Mouse (Mus musculus): ENCODE measurements around the gene Lactb. TPM values are rescaled to one million over a fixed set of nuclear protein-coding genes. Genes with fewer than 3 reads are reported as not detected.
A peak's percentile ranks its signal among the peaks of the same experiment; 100 is the strongest.

Lactb gene
- polyA plus RNA-seq (2015; fragmentation: Nextera tagmentation; extraction: Ambion mirVana) = 6.4 and 6.7 TPM in 2 replicates

- H3K36me3 ChIP-seq = peaks cover under 1% of the 10 kb centered on the region
- no peaks in the 10 kb centered on the region for H3K27me3 ChIP-seq
- 0% methylated on average over 30 of the region's 32 CpGs for WGBS (ENCODE audit: insufficient replicate concordance)
- no peaks in the 10 kb centered on the region for H3K9me3 ChIP-seq (replicated peaks)
- peak within 1 kb of the TSS; percentile 95 for H3K4me3 ChIP-seq (replicated peaks)
- H3K27ac ChIP-seq = peak within 1 kb of the TSS; percentile 89
- peak; percentile 96 for ATAC-seq (ENCODE audit: low read depth)
- peak within 1 kb of the TSS; percentile 88 for H3K9ac ChIP-seq
- H3K4me1 ChIP-seq (replicated peaks) = peaks cover 15% of the 10 kb centered on the region
- H3K4me2 ChIP-seq = peak within 1 kb of the TSS; percentile 99
- DNase-seq = peak; percentile 93
These were observed at the start of gene Lactb for GRCm38 (mm10) chr9:66975239-66975645. Gene Lactb (minus strand): TSS chr9:66975484.

DNA sequence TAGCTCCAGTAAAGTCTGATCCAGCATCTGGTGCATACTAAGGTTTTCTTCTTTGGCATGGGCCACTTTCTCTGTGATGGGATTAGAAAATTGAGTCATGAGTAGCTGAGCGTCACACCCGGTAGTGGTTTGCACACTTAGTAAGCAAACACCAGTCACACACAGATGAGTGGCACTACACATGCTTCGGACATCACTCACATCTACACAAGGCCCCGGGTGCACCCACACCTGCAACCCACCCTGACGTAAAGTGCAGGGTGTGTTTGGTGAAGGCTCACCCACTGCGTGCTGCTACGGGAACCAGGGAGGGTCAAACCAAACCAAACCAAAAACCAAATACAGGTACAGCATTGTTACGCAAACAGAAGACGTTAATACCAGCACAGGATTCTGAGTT, 48.1 kb upstream of the Lactb start:
- no peak overlapping the region for H3K9ac ChIP-seq
- 91% methylated on average over 9 of the region's 9 CpGs for WGBS (ENCODE audit: insufficient replicate concordance)
- DNase-seq (no peak), ATAC-seq (ENCODE audit: low read depth) (no peak)
- H3K9me3 ChIP-seq (replicated peaks) = no peaks in the 10 kb centered on the region
- no peak overlapping the region for H3K4me2 ChIP-seq
- no peaks in the 10 kb centered on the region for H3K27me3 ChIP-seq
- H3K36me3 ChIP-seq = peaks cover 71% of the 10 kb centered on the region
- H3K4me3 ChIP-seq (replicated peaks) = no peak overlapping the region
- peaks cover 84% of the 10 kb centered on the region for H3K4me1 ChIP-seq (replicated peaks)
- peak overlapping the region; percentile 96; the same call in 1 of the 2 replicates for H3K27ac ChIP-seq

- Histone ChIP-seq H3K9me3 (replicated peaks) (no peaks in the 10 kb centered on the region), H3K9ac (peak overlapping the region; percentile 12), H3K27me3 (no peaks in the 10 kb centered on the region), H3K4me2 (no peak overlapping the region), H3K4me1 (replicated peaks) (peaks cover 81% of the 10 kb centered on the region), H3K36me3 (peaks cover 41% of the 10 kb centered on the region), H3K27ac (peak overlapping the region; percentile 76), H3K4me3 (replicated peaks) (no peak overlapping the region)
- ATAC-seq (ENCODE audit: low read depth) (peak; percentile 68), DNase-seq (peak; percentile 64)
- 0% methylated on average over 2 of the region's 2 CpGs for WGBS (ENCODE audit: insufficient replicate concordance)
These were observed 44.8 kb upstream of the Lactb start for GRCm38 (mm10) chr9:67020063-67020462.

GRCm38 (mm10) chr9:67013501-67013900, 38.2 kb upstream of the Lactb start:
- Histone ChIP-seq H3K9me3 (replicated peaks) (no peaks in the 10 kb centered on the region), H3K27ac (peak overlapping the region; percentile 82), H3K9ac (peak overlapping the region; percentile 60; the same call in 1 of the 2 replicates), H3K4me1 (replicated peaks) (peaks cover 64% of the 10 kb centered on the region), H3K27me3 (no peaks in the 10 kb centered on the region), H3K4me3 (replicated peaks) (no peak overlapping the region), H3K4me2 (peak overlapping the region; percentile 40), H3K36me3 (no peaks in the 10 kb centered on the region)
- DNase-seq (peak; percentile 57), ATAC-seq (ENCODE audit: low read depth) (peak; percentile 86)
- 5% methylated on average over 2 of the region's 2 CpGs for WGBS (ENCODE audit: insufficient replicate concordance)

- DNase-seq (no peak), ATAC-seq (ENCODE audit: low read depth) (no peak)
- WGBS (ENCODE audit: insufficient replicate concordance) = 69% methylated on average over 3 of the region's 3 CpGs
- Histone ChIP-seq H3K4me3 (replicated peaks) (no peak overlapping the region), H3K9me3 (replicated peaks) (no peaks in the 10 kb centered on the region), H3K9ac (no peak overlapping the region; the same call in 1 of the 2 replicates), H3K4me2 (no peak overlapping the region), H3K4me1 (replicated peaks) (peaks cover 65% of the 10 kb centered on the region), H3K27ac (peak overlapping the region; percentile 82), H3K36me3 (no peaks in the 10 kb centered on the region), H3K27me3 (no peaks in the 10 kb centered on the region)
These were observed 37.2 kb upstream of the Lactb start for GRCm38 (mm10) chr9:67012470-67012869.

DNA sequence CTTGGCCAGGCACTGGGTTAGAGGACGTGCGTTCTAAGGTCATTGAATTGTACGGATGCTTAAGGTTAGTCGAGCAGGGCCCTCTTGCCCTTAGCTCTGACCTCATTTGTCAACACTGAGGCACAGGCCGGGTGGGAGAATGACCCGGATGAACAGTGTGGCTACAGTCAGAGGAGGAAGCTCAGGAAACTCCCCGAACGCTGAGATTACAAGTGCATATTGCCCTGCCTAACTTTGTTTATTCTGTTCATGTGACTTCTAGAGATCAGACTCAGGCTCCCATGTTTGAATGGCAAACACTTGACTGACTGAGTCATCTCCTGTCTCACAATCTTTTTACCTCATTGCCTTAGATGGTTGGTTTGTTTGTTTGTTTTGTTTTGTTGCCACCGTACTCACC, 36.2 kb upstream of the Lactb start:
- H3K27ac ChIP-seq = peak overlapping the region; percentile 82; the same call in 1 of the 2 replicates
- DNase-seq (no peak), ATAC-seq (ENCODE audit: low read depth) (0 out of 2 replicates have a peak, but pooled peaks have one; percentile 11)
- no peak overlapping the region for H3K9ac ChIP-seq
- WGBS (ENCODE audit: insufficient replicate concordance) = 49% methylated on average over 9 of the region's 9 CpGs
- no peak overlapping the region for H3K4me3 ChIP-seq (replicated peaks)
- H3K27me3 ChIP-seq = no peaks in the 10 kb centered on the region
- no peak overlapping the region for H3K4me2 ChIP-seq
- no peaks in the 10 kb centered on the region for H3K9me3 ChIP-seq (replicated peaks)
- H3K36me3 ChIP-seq = no peaks in the 10 kb centered on the region
- H3K4me1 ChIP-seq (replicated peaks) = peaks cover 59% of the 10 kb centered on the region

- no peaks in the 10 kb centered on the region for H3K9me3 ChIP-seq (replicated peaks)
- no peak overlapping the region for H3K4me3 ChIP-seq (replicated peaks)
- H3K27ac ChIP-seq = no peak overlapping the region
- no peak overlapping the region for H3K4me2 ChIP-seq
- no peaks in the 10 kb centered on the region for H3K27me3 ChIP-seq
- WGBS (ENCODE audit: insufficient replicate concordance) = 50% methylated on average over 11 of the region's 11 CpGs
- DNase-seq = no peak
- no peaks in the 10 kb centered on the region for H3K36me3 ChIP-seq
- ATAC-seq (ENCODE audit: low read depth) = no peak
- no peak overlapping the region for H3K9ac ChIP-seq
- H3K4me1 ChIP-seq (replicated peaks) = peaks cover 45% of the 10 kb centered on the region
These were observed 33.5 kb upstream of the Lactb start for GRCm38 (mm10) chr9:67008781-67009180.

DNA sequence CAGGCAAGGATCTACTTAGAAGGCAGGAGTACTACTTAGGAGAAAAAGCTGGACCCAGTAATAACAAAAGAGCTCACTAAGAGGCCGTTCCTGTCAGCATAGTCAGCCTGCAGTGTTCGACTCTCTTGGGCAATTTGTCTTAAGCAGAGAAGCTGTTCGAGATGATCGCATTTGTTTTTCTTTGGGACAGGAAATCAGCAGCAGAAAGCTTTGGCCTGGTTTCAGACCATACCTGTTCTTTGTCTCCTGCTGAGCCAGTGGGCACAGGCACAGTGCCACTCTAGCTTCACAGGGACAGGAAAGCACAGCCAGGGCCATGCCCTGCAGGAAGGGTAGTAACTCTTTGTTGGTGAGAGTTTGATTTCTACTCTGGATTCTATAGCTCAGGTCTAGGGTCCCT, 31.1 kb upstream of the Lactb start:
- H3K4me2 ChIP-seq = no peak overlapping the region
- DNase-seq (no peak), ATAC-seq (ENCODE audit: low read depth) (no peak)
- no peak overlapping the region for H3K4me3 ChIP-seq (replicated peaks)
- no peaks in the 10 kb centered on the region for H3K36me3 ChIP-seq
- 61% methylated on average over 4 of the region's 4 CpGs for WGBS (ENCODE audit: insufficient replicate concordance)
- peaks cover 25% of the 10 kb centered on the region for H3K4me1 ChIP-seq (replicated peaks)
- no peak overlapping the region; the same call in 1 of the 2 replicates for H3K27ac ChIP-seq
- H3K9ac ChIP-seq = no peak overlapping the region
- no peaks in the 10 kb centered on the region for H3K27me3 ChIP-seq
- H3K9me3 ChIP-seq (replicated peaks) = no peaks in the 10 kb centered on the region

GRCm38 (mm10) chr9:67005161-67005742, 30.0 kb upstream of the Lactb start:
- Histone ChIP-seq H3K9ac (no peak overlapping the region), H3K27ac (no peak overlapping the region), H3K36me3 (no peaks in the 10 kb centered on the region), H3K4me1 (replicated peaks) (peaks cover 22% of the 10 kb centered on the region), H3K4me3 (replicated peaks) (no peak overlapping the region), H3K9me3 (replicated peaks) (no peaks in the 10 kb centered on the region), H3K4me2 (no peak overlapping the region), H3K27me3 (no peaks in the 10 kb centered on the region)
- DNase-seq = no peak
- 68% methylated on average over 11 of the region's 11 CpGs for WGBS (ENCODE audit: insufficient replicate concordance)
- peak; percentile 34; the same call in 1 of the 2 replicates for ATAC-seq (ENCODE audit: low read depth)

DNA sequence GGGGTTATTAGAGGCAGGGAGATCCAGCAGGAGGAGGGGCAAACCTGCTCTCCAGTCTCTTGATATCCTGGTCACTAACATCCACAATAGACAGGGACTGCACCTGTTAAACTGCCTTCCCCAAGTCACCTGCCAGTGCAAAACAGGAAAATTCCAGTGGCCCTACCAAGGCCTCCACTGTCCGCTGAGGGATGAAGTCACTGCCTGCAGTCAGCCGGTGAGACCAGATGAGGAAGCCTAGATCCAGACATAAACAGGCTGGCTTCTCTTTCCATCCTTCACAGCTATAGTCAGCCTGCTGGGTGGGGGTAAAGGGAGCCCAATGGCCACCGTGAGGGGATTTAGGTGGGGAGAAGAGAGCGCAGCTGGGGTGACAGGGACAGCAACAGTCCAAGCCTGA, 28.4 kb upstream of the Lactb start:
- Histone ChIP-seq H3K36me3 (no peaks in the 10 kb centered on the region), H3K9ac (no peak overlapping the region), H3K4me2 (no peak overlapping the region), H3K4me1 (replicated peaks) (peaks cover 20% of the 10 kb centered on the region), H3K27me3 (no peaks in the 10 kb centered on the region), H3K4me3 (replicated peaks) (no peak overlapping the region), H3K9me3 (replicated peaks) (no peaks in the 10 kb centered on the region), H3K27ac (no peak overlapping the region)
- DNase-seq (no peak), ATAC-seq (ENCODE audit: low read depth) (no peak)
- 70% methylated on average over 4 of the region's 4 CpGs for WGBS (ENCODE audit: insufficient replicate concordance)

DNA sequence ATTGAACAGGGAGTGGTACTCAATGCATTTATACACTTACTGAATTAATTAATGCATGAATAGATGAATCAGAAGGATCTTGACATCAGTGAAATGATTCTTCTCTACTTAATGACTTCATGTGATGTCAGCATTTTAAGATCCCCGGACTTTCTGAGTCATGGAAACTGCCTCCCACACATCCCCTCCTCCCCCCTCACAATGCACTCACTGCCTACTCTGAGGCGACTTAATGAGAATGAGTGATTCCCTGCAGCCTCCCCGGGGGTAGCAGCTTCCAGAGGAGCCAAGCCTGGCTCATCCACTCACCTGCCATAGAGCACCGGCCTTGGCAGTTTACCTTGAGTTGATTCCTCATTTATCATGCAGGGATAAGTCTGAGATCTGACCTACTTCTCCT, 27.9 kb upstream of the Lactb start:
- no peak overlapping the region for H3K27ac ChIP-seq
- WGBS (ENCODE audit: insufficient replicate concordance) = 56% methylated on average over 4 of the region's 4 CpGs
- ATAC-seq (ENCODE audit: low read depth) = no peak
- H3K36me3 ChIP-seq = no peaks in the 10 kb centered on the region
- H3K9me3 ChIP-seq (replicated peaks) = no peaks in the 10 kb centered on the region
- no peak overlapping the region for H3K4me2 ChIP-seq
- H3K27me3 ChIP-seq = no peaks in the 10 kb centered on the region
- H3K4me3 ChIP-seq (replicated peaks) = no peak overlapping the region
- H3K9ac ChIP-seq = no peak overlapping the region
- no peak for DNase-seq
- peaks cover 18% of the 10 kb centered on the region for H3K4me1 ChIP-seq (replicated peaks)

DNA sequence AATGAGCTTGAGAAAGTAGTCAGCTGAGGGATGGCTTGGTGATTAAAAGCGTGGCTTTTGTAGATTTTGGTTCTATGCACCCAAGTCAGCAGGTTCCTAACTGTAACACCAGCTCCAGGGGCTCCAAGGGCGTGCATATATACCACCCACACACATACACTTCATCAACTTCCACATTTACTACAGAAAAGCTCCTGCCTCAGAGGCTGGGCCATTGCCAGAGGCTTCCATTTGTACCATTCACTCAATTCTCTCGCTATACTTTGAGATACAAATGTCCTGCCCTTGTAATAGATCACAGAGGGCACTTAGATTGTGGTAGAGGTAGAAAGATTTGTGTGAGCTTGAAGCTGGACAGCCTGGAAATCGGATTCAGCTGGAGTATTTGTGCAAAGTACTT, 26.2 kb upstream of the Lactb start:
- 0 out of 2 replicates have a peak overlapping the region, but pooled peaks have one; percentile 10 for H3K27ac ChIP-seq
- 64% methylated on average over 4 of the region's 4 CpGs for WGBS (ENCODE audit: insufficient replicate concordance)
- peak; percentile 27 for ATAC-seq (ENCODE audit: low read depth)
- no peak overlapping the region for H3K4me3 ChIP-seq (replicated peaks)
- no peaks in the 10 kb centered on the region for H3K36me3 ChIP-seq
- no peak overlapping the region for H3K9ac ChIP-seq
- peaks cover 18% of the 10 kb centered on the region for H3K4me1 ChIP-seq (replicated peaks)
- no peaks in the 10 kb centered on the region for H3K9me3 ChIP-seq (replicated peaks)
- H3K4me2 ChIP-seq = no peak overlapping the region
- H3K27me3 ChIP-seq = no peaks in the 10 kb centered on the region
- DNase-seq = no peak

Data from liver, embryonic 13.5 days (tissue).